Mouse (Mus musculus): ENCODE data around the gene Rbm38.
A peak's percentile ranks its signal among the peaks of the same experiment; 100 is the strongest.

Rbm38 gene

DNA sequence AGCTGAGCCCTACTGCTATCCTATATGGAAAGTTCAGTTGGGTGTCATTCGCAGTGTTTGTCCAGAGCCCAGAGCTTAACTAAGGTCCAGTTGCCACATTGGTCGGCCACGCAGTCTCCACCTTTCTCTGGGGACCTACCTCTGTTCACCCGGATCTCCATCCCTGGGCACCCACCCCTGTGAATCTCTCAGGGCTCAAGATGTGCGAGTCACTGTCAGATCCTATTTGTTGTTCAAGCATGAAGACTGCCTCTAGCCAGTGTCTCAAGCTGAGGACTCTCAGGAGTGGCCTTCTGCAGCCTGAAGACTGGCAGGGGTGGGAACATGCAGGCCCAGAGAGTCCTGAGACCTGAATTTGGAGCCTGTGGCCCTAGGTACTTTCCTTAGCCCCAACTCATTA, 15.8 kb downstream of the Rbm38 start:
- DNase-seq (ENCODE audit: low read depth, low spot score): no peak

DNA sequence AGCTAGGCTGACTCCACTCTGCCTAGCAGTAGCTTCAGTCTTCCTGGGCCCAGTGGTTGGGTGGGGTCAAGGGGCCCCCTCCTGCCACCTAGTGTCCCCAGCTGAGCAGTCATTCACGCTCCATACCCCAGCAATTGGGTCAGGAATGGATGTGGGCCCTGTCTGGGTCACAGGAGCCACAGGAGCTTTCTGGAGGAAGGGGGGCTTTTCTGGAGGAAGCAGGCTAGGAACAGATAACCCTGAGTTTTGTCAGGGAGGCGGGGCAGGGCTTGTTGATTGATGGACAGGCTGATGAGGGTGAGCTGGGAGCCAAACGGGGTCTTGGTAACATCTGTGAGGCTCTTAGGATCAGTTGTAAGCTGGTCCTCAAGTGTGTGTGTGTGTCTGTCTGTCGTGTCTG, 16.3 kb downstream of the Rbm38 start:
- DNase-seq (ENCODE audit: low read depth, low spot score): no peak

DNA sequence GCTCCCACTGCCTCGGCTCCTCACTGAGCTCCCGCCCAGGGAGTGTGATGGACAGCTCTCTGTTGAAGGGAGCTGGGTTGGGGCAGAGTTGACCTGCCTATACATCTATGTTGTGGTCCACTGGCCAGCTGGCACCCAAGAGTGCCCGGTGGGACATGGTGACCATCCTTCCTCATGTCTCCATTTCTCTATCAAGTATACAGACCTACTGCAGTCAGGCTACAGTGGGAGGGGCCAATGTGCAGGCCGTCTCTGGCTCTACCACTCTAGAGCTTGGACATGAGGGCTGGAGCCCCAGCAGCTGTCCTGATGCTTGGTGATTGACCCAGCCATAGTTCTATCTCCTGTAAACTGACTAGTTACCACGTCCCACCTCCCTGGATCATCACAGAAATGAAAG, 17.0 kb downstream of the Rbm38 start:
- no peak for DNase-seq (ENCODE audit: low read depth, low spot score)

DNA sequence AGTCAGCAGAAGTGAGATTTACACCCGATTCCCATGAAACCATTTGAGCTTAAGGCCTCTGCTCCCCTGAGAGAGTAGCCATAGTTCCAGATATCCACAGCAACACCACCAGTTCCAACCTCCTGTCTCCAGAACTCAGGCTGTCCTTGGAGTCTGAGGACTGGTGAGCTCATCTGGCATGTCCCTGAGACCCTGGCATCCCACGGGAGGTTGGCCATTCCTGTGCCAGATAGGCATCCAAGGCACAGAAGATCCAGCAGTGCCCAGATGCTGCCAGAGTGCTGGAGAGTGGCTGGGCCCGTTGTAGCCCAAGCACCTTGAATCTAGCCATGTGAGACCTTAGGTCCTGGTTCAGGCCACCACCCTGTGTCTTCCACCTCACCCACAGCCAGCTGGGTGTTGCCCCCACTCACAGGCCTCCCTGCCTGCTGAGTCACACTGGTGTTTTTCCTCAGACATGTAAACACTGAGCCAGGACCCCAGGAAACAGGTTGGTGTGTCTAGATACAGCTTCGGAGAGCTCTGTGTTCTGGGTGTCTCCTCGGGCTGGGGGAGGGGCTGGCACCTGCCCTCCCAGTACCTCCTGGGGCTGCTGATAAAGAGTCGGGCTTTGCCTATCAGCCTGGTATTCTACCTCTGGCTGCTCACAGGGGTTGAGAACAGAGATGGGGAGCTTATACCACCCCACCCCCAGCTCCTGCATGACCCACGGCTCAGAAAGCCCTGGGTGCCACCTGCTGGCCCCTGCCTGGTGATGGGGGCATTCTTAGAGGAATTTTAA, 17.7 kb downstream of the Rbm38 start:
- DNase-seq (ENCODE audit: low read depth, low spot score): peak; percentile 50

DNA sequence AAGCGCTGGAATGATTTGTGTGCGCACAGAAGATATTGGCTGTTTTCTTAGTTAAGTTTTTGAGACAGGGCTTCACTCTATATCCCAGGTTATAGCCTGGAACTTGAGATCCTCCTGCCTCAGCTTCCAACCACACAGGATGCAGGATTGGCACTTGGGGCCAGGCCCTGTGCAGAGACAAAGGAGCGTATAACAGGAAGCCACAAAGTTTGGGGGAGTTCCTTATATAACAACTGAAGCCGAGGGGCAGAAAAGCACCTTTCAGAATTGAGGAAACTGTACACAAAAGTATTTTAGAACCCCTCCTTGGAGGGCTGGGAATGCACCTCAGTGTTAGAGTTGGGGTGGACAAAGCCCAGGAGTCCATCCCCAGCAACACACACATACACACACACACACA, 18.7 kb downstream of the Rbm38 start:
- DNase-seq (ENCODE audit: low read depth, low spot score): peak; percentile 38

DNA sequence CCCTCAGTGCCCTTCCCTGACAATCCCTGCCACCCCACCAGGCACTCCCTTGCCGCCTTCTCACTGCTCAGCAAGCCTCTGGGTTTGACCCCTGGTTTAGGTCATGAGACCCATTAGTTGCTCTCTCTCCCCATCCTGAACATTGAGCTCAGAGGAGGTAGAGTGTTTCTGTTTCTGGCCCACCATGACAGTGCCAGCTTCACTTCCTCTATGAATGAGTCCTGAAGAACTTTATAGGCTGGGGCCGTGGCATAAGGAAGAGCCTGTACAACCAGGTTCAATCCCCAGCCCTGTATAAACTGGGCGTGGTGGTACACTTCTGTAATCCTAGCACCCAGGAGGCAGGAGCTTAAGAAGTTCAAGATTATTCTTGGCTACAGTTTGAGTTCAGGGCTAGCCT, 20.5 kb downstream of the Rbm38 start:
- no peak for DNase-seq (ENCODE audit: low read depth, low spot score)

DNA sequence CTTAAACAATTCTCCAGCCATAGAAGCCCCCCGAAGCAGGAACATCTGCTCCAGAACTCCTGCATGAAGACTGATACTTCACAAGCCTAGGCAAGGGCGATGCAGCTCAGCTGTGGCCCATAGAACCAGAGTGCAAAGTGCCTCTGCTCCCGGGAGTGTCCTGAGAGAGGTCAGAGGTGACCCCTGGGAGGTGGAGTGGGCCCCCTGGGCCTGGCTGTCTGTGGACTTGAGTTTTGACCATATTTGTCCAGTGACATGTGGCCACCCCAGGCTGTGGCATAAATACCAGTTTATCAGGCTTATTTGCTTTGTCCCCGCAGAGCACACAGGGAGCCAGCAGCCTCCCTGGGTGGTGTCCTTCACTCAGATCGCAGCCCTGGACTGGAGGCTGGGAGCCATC, 20.9 kb downstream of the Rbm38 start:
- DNase-seq (ENCODE audit: low read depth, low spot score): no peak

DNA sequence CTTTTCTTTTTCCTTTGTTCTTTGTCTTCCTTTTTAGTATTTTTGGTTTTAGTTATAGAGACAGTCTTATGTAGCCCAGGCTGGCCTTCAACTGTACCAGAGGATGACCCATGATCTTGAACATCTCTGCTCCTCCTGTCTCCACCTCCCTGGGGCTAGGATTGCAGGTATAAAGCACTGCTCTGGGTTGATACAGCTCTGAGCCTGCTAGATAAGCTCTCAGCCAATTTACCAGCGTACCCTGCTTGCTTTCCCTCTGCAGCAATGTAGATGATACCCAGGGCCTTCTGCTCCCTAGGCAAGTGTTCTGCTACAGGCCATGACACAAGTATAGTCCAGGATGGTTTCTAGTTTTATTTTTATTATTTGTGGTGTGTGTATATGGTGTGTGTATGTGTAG, 21.6 kb downstream of the Rbm38 start:
- DNase-seq (ENCODE audit: low read depth, low spot score): no peak

DNA sequence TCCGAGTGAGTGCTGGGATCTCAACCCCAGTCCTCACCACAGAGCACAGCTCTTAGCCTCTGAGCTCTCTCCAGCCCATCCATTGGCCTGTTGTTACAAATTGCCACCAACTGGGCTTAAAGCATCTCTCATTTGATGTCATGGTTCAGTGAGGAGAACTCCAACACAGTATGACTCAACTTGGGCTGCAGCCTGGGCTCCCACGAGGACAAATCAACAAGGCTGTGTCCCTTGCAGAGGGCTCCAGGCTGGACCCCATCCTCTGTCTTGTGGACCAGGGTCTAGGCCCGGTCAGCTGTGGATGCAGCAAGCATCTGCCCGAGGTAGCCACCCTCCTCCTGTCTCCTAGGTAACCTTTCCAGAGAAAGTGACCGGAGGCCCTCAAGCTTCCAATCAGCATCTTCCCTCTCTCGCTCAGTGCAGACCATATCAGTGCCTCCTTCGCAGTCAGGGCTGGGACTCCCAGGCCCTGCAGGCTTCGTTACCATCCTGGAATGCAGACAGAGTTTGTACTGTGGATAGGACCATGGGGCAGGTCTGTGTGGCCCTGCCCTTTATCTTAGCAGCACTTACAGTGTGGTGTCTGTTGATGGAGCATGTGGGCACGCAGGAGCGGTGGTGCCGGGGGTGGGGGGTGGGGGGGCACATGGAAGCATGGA, 22.3 kb downstream of the Rbm38 start:
- DNase-seq (ENCODE audit: low read depth, low spot score): no peak

DNA sequence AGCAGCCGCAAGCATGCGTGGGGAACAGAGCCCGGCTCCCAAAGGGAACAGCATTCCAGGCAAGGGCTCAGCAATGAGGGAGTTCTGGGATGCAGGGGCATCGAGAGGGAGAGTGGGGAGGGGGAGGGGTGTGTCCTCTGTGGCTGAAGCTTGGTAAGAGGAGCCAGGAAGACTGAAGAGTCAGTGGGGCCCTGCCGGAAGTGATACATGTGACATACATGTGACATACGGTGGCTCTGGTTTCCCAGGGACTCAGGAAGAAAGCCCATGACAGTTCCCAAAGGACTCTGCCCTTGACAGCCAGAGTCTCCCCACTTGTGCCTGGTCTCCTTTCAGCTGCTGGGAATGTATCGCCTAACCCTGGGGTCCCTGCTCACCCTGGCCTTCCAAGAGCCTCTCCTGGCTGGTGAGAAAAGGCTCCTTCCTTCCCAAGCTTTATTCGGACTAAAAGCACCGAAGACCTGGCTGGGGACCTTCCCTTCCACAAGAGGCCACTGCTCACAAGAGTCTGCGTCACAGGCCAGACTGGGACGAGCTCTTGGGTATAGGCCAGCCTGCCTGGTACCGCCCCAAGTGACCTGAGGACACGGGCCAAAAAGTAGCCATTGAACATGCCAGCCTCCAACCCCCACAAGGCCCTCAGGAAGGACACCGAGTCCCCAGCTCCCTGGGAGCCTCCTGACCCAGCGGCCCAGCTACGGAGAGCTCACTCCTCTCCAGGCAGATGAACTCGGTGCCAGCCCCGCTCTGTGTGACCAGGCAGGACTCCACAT, 24.1 kb downstream of the Rbm38 start:
- no peak for DNase-seq (ENCODE audit: low read depth, low spot score)

DNA sequence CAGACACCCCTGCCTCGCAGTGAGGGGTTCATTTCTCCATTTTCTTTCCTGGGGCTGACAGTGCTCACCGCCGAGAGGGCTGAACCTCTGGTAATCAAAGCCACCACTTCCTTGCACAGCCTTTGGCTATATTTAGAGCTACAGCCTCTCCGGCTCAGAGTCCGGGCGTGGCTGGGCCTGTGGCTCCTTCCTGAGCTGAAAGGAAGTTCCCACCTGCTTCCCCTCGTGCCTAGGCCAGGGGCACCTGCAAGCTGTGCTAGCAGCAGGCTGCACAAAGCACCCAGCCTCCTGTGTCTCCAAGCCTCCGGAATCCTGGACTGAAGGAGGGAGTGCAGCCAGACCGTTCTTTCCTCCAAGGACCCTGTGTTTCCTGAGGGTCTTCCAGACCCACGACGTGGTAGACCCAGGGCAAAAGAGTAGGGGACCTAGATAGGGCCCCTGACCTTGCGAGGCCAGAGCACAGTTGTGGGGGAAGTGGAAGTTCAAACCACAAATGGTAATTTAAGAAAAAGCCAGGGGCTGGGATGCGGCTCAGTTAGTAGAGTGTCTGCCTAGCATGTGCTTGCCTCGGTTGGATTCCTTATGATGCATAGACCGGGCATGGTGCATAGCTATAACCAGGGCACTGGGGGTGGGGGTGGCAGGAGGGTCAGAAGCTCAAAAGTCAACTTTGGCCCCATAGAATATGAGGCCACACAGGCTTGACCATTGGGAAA, 26.4 kb downstream of the Rbm38 start:
- peak; percentile 91 for DNase-seq (ENCODE audit: low read depth, low spot score)

DNA sequence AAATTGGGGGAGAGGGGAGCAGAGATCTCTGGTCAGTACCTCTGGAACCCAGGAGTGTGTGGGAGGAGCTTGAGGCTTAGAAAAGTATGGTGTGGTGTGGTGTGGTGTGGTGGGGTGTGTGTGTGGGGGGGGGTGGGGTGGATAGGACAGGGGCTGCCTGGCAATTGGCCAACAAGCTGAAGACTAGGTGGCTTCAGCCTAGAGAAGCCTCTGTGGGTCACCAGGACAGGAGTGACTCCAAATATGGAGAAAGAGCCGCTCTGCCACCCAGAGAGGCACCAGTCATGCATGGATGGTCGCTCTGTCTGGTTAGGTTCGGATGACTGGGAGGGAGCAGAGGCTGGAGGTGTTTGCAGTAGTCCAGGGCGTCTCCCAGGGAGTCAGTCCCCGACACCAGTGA, 27.2 kb downstream of the Rbm38 start:
- DNase-seq (ENCODE audit: low read depth, low spot score): peak; percentile 72

DNA sequence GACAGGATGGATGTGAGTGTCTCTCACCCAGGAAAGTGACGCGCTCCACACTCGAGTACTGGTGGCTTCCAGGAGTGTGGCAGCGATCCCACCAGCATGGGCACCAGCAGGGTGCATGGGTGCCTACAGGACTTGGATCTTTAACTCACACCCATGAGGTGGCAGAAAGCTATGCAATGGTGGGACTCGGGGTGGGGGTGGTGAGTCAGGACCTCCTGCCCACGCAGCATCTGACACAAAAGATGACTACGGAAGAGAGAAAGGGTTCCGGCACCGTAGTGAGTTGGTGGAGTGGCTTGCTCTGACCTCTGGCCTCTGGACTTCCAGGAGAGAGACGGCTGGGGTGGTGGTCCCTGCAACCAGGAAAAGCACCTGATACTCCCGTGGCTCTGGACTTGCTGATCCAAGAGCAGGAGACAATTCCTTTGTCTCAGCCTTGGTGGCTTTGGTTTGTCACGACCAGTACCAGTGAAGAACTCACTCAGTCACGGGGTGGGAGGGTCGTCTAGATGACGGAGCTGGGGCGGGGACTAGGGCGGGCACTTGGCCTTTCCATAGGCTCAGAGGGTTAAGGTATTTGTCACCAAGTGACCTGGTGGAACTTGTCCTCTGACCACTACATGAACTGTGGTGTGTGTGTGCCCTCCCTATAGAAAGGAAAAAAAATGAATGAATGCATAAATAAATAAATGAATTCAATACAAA, 27.9 kb downstream of the Rbm38 start:
- no peak for DNase-seq (ENCODE audit: low read depth, low spot score)

DNA sequence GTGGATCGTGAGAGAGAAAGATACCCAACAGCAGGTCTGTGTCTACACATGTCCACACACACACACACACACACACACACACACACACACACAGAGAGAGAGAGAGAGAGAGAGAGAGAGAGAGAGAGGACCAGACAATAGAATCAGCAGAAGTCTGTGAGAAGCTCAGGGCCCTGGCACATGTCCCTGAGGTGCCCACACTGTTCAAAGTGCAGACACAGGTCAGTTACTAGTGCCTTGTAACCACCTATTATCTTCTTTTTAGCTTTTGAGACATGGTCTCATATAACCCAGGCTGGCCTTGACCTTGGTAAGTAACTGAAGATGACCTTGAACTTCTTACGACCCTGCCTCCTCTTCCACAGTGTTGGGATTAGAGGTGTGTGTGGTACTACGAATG, 28.9 kb downstream of the Rbm38 start:
- DNase-seq (ENCODE audit: low read depth, low spot score): no peak

DNA sequence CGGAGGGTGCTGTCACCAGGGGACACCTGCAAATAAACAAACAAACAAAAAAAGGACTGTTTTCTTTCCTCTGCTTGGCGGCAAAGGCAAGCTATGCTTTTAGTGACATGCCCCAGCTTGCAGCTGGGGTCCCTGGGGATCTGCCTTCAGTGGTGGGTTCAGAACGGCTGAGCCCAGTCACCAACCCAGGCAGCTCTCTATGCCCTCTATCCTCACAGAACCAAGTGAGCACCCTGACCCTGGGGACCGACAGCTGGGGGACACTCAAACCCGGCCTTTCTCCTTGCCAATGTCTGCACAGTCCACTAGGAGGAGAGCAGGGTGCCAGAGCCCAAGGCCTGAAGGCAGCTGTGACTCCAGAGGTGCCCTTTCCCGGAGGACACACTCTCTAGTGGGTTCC, 29.5 kb downstream of the Rbm38 start:
- DNase-seq (ENCODE audit: low read depth, low spot score): peak; percentile 90

DNA sequence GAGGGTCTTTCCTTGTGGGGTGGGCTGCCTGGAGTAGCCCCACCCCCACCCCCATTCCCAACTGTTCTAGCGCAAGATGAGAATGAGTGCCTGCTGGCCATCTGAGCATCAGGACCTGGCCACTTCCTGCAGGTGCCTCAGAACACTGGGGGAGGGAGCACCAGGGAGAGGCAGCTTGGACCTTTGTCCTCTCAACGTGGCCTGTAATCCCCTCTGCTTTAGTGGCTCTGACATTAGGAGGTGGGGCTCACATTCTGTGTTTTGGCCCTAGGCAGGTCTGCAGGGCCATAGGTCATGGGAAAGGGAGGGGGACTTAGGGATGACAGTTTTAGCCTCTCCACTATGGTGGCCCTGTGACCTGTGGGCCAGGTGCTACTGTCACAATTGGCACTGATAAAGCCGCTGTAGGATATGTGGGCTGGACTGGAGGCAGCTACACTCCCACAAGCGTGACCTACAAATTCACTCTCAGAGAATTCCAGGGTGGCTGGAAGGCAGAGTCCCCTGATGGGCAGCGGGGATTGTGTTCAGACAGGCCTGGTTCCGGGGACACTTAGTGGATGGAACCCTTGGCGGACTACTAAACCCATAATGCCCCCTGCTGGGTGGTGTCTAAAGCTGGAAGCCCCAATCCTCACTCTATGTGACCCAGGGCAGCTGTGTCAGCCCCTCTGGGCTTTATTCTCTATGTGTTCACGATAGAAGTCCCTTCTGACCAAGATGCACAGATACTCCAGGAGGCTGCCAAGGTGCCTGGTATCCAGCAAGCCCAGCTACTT, 30.5 kb downstream of the Rbm38 start:
- peak; percentile 41 for DNase-seq (ENCODE audit: low read depth, low spot score)

DNA sequence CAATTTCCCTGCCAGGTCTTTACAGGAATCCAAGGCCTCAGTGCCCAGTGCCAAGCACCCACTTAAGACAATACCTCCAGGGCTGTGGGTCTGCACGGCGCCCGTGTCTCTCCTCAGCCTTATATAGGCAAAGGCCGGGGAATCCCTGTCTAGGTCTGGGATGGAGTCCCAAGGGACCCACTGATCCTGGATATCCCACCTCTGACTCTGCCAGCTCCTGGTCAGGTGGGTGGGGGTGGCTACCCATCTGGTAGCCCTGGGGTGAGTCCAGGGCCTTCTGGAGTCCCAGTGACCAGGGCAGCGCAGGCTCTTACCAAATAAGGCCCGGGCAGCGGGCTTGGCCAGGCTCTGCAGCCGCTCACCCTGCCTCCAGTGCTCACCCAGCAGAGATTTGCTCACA, 32.6 kb downstream of the Rbm38 start:
- DNase-seq (ENCODE audit: low read depth, low spot score): no peak

DNA sequence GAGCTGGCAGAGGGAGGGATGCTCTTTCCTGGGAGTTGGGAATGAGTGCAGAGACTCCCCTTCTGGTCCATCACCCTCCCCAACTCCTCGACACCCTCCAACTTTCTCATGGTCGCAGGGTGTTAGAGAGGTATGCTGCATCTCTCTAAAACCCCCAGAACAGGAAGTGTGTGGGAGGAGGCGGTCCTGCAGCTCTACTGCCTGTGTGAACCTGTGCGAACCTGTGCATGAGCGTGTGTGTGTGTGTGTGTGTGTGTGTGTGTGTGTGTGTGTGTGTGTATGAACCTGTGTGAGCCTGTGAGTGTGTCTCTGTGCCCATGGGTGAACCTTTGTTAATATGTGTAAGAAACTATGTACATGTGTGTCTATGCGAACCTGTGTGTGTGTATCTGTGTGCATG, 33.5 kb downstream of the Rbm38 start:
- DNase-seq (ENCODE audit: low read depth, low spot score): peak; percentile 50

DNA sequence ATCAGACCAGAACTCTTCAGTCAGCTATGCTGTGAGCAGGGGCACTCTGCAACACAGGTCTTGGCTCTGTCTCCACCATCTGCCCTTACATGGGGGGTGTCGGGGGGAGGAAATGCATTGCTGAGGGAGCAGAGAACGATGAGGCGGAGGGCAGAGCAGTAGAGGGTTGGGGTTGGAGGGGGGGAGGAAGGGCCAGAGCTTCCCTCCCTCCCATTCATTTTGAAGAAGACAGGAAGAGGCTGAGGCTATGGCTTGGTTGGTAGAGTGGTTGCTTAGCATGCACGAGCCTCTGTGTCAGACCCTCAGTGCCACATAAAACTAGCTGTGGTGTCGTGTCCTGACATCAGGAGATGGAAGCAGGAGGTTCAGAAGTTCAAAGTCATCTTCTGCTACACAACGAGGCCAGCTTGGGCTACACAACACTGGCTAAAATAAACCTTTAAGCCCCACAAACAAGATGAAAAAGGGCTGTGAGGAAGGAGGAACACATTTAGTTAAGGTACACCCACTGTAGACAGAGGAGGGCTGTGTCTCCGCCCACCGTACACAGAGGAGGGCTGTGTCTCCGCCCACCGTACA, 36.1 kb downstream of the Rbm38 start:
- no peak for DNase-seq (ENCODE audit: low read depth, low spot score)

DNA sequence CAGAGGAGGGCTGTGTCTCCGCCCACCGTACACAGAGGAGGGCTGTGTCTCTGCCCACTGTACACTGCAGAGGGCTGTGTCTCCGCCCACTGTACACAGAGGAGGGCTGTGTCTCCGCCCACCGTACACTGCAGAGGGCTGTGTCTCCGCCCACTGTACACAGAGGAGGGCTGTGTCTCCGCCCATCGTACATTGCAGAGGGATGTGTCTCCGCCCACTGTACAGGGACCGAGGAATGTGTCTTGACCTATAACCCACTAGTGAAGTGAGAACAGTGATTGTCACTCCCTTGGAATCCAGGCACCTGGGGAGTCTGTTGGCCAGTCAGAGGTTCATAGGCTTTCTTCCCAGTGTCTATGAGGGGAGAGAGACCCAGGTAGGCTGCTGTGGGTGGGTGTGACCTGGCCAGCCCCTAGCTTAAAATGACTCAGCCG, 36.6 kb downstream of the Rbm38 start:
- peak; percentile 87 for DNase-seq (ENCODE audit: low read depth, low spot score)

Measured in A20 (cell line).